Mouse (Mus musculus): ENCODE measurements around the gene Eci2.
"Not testable (repeated sequence)": the region's sequence is repeated elsewhere in the genome, so short reads cannot be mapped to it uniquely, and the experiment has no call there.

Gene Eci2

DNA sequence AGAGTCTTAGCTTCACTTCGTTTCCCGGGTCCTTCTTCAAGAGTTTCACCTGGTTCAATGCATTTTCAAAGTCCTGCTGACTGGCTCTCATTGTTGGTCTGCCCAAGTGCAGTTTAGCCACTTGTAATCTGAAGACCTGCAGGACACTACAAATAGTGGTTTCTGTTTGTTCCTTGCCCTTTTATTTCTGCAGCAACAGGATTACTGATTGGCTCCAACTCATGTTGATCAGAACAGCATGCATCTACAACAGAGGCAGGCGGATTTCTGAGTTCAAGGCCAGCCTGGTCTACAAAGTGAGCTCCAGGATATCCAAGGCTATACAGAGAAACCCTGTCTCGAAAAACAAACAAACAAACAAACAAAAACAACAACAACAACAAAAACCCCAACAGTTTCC, 33.8 kb downstream of the Eci2 start:
- in situ Hi-C loops (cut with MboI, MseI) = loop anchor here (10.0 kb wide), 1 partner anchor 118 kb away; the partner anchor contains the start of gene Prpf4b

DNA sequence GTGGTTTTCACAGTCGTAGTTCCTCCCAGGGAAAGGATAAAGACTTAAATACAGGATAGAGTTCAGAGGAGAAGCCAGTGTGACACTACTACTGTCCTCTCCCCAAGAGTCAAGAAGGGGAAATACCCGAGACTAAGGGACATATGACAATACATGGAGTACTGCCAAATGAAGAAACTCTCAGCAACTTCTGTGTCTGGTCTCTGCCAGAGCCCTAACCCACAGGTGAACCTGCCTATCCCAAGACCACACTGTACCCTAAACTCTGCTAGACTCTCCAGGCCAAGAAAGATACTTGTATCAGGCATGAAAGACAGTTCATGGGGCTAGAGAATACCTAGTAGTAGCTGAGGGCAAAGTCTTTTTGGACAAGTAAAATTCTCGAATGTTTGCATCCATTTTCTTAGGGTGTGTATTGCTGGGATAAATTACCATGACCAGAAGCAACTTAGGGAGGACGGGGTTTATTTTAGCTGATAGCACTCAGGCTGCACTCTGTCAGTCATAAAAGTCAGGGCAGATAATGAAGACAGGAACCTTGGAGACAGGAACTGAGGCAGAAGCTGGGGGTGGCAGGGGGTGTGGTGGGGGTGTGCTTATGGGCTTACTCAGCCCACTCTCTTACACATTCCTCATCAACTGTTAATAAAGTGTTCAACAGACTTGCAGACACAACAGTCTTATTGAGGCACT, 35.2 kb downstream of the Eci2 start:
- in situ Hi-C loops (cut with MboI, MseI) = loop anchor here (10.0 kb wide), 1 partner anchor 117 kb away; the partner anchor contains the start of gene Prpf4b

DNA sequence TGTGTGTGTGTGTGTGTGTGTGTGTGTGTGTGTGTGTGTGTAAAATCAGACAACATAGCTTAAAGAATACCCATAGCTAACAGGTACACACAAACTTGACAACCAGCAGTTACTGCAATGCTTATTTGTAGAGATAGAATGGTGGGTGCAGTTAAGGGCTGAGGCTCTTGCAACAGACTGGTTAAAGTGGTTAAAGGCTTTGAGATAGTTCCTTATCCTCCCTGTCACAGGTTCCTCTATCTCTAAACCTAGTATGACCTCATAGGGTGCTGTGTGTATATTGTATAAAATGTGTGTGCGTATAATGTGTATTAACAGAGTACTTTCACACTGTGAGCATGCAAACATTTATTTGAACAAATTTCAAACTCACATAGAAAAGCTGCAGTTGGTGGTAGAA, 43.4 kb downstream of the Eci2 start:
- in situ Hi-C loops (cut with MboI, MseI) = not testable (repeated sequence)

DNA sequence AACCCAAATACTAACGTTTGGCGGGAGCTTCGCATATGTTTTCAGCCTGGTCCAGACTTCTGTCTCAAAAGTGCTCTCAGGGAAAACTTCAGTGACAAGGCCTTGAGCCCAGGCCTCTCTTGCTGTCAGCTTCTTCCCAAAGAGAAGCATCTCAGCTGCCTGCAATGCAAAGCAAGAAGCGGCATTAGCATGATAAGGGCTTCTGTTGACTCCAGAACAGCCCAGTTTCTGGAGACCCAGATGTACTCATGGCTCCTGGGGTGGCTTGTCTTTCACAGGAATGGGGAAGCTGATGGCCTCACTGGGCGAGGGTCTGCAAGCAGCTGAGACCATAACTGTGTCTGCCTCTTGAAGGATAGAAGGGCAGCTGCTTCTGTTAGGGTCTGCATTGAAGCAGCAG, 48.3 kb downstream of the Eci2 start:
- in situ Hi-C loops (cut with MboI, MseI) = not testable (repeated sequence)

DNA sequence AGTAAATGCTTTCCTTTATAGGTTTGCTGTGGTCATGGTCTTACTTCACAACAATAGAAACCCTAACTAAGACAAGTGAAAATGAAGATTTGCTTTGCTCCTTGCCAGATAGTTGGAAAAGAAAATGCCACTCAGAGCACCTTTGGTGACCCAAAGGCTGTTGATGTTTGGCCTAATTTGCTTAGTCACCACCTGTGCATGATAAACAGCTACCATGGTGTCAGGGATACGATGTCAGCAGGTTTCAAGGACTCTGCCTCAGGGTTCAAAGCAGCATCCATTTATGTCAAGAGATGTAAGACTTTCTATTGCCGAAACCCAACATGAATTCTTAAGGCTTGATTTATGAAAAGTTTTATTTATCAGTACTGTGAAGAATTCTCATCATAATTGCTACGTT, 49.5 kb downstream of the Eci2 start:
- in situ Hi-C loops (cut with MboI, MseI) = no loop called here

DNA sequence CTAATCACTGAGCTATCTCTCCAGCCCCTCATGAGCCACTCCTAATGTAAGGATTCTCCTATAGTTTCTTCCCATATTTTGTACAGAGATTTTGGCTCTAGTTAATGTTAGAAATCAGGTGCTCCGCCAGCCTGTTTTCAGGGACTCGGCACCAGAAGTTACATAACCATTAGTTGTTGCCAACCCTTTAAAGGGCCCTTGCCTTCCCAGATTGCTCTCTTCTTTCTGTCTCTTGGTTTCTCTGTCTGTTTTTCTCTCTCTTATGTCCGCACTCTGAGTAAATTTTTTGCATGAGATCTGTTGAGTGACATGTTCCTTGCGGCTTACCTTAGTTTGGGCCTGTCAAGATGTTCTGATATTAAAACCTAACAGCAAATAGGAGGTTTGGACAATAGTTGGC, 50.8 kb downstream of the Eci2 start:
- in situ Hi-C loops (cut with MboI, MseI) = no loop called here

DNA sequence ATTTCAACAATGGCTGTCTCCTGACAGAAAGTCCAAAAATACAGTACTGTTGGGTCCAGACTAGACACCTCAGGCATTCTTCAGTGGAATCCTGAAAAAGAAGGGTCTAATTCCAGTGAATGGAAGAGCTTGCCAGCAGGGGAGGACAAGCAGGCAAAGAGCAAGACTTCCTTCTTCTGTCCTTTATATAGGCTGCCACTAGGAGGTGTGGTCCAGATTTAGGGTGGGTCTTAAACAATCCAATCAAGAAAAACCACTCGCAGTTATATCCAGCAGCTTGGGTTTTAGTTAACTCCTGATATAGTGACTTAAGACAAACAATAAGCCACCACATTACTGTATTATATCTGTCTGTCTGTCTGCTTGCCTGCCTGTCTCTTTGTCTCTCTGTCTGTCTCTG, 53.1 kb downstream of the Eci2 start:
- in situ Hi-C loops (cut with MboI, MseI) = no loop called here

DNA sequence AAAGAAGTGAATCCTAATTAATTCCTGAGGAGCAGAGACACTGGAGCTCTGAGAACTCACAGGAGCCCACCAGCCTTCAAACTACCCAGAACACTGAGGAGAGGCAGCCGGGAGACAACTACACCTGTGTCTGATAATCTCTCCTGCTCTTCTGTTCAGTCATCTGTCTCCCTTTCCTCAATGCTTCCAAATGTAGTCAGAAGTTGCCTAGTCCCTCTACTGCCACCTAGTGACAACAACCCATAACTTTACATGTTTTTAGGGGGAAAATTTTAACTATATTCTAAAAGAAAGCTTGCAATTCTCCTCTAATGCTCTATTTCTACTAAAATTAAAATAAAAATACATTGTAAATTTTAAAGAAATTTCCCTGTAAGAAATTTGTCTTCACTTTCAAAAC, 53.7 kb downstream of the Eci2 start:
- in situ Hi-C loops (cut with MboI, MseI) = no loop called here

DNA sequence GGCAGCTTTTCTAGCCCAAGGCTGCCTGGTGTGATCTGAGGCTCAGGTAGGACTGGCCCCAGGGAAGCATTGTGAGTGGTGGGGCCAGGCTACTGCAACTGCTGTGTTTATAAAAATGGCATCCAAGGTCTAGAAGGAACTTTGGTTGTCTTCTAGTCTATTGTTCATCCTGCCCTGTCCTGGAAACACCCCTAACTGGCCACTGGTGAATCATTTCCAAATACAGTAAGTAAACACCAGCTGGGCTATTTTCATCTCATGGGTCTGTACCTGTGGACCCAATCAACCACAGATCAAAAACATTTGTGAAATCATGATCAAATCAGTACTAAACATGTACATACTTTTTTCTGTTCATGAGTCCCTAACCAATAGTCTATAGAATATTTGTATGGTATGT, 54.4 kb downstream of the Eci2 start:
- in situ Hi-C loops (cut with MboI, MseI) = not testable (repeated sequence)

DNA sequence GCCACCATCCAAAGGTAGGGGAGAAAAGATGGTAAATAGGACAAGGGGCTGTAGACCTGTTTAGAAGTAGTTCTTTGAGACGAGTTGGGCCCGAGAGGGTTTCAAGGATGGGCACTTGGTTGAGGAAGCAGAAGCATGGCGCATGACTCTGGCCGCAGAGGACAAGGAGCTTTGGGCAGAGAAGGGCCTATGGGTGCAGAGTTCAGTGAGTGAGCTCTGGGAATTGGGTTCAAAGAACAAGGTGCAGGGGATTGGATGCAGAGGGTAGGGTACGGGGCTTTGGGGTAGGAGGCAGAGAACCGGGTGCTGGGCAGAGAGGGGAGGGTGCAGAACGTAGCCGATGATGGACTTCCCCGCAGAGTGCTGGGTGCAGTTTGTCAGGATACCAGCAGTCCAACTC, 61.2 kb downstream of the Eci2 start:
- in situ Hi-C loops (cut with MboI, MseI) = loop anchor here (10.0 kb wide), 1 partner anchor 511 kb away; no protein-coding TSS in a partner anchor

DNA sequence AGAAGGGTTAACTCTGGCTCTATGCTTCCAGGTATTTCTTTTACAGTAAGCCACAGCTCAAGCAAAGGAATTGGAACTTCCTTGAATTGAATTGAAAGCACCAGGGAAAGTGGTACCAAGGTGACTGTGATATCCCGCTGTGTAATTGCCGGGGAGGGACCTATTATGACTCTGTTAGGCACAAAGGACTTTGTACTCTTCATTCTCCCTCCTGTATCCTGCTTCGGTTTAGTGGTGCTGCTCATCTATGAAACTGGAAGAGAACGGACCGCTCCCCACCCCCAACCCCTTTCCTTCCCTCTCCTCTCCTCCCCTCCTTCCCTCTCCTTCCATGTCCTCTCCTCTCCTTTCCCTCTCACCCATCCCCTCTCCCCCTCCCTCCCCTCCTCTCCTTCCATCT, 62.0 kb downstream of the Eci2 start:
- in situ Hi-C loops (cut with MboI, MseI) = loop anchor here (10.0 kb wide), 1 partner anchor 510 kb away; no protein-coding TSS in a partner anchor

DNA sequence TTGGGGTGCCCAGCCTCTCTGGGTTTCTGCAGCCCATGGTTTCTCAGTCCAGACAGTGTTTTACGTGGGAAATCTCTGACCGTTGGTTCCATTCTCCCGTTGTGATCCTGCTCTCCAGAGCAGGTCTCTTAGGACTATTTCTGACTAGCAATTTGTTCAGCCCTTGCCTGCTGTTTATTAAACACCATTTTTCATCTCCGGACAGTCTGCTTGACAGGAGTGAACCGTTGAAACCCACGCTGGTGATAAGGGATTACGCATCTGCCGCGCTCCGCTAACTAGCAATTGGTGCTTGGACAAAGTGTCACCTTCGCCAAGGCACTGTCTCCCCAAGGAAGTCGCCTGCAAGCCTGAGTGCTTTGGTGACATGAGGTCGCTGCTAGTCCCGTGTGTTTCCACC, 62.5 kb downstream of the Eci2 start:
- in situ Hi-C loops (cut with MboI, MseI) = loop anchor here (10.0 kb wide), 1 partner anchor 510 kb away; no protein-coding TSS in a partner anchor

DNA sequence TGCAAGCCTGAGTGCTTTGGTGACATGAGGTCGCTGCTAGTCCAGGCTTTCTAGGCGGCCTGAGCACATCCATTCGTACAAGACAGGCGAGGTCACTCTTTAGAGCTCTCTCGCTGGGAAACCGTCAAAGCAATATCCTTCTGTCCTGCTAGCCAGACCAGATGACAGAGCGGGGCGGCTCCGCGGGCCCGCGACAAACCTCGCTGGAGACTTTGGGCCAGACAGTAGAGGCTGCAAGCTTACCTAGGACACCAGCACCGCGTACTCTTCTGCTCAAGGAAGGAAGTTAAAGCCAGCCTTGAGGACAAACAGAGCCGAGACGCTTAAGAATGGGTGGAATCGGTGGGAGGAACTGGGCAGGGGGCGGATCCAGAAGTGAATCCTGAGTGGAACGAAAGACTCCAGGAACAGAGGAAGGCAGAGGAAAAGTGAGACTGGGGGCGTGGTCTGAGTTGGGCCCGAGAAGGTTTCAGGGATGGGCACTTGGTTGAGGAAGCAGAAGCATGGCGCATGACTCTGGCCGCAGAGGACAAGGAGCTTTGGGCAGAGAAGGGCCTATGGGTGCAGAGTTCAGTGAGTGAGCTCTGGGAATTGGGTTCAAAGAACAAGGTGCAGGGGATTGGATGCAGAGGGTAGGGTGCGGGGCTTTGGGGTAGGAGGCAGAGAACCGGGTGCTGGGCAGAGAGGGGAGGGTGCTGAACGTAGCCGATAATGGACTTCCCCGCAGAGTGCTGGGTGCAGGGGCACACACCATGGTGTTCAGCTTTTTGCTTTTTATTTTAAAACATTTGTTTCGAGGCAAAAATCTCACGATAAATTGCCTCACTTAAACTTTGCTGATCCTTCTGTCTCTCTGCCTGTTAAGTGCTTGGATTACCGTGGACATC, 63.1 kb downstream of the Eci2 start, which contains the start of gene Eci3:
Gene Eci3 (minus strand): TSS at position 300 of the 887 bp plus-strand sequence.
- in situ Hi-C loops (cut with MboI, MseI) = loop anchor here (10.0 kb wide), 1 partner anchor 509 kb away; no protein-coding TSS in a partner anchor

DNA sequence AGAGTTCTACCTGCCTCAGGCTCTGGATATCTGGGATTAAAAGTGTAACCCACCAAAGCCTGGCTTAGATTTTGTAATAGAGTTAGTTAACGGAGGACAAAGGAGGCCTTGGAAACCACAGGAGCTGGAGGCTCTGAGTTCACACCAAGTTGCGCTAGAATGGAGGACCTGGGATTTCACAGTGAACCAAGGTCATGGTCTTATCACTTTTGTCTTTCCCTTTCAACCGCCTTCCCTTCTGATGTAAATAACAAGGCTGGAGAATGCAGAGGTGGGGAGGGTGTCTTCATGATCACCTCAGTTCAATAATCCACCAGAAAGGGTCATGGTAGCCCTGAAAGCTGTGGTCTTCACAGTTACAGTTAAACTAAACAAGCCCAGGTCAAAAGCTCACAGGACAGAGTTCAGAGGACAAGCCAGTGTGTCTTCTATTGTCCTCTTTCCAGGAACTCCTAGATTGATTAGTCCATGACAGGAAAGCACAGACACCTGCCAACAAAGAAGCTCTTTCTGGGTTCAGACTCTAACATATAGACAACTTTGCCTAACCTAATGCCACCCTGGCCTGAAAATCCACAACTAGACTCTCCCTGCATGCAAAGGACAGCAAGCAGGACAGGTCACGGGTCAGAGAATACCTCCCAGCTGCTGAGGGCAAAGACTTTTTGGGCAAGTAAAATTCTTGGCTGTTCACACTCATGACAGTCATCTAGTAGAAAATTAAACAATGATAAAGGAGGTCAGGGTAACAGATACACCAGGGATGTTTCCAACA, 65.7 kb downstream of the Eci2 start:
- in situ Hi-C loops (cut with MboI, MseI) = loop anchor here (10.0 kb wide), 1 partner anchor 506 kb away; no protein-coding TSS in a partner anchor

DNA sequence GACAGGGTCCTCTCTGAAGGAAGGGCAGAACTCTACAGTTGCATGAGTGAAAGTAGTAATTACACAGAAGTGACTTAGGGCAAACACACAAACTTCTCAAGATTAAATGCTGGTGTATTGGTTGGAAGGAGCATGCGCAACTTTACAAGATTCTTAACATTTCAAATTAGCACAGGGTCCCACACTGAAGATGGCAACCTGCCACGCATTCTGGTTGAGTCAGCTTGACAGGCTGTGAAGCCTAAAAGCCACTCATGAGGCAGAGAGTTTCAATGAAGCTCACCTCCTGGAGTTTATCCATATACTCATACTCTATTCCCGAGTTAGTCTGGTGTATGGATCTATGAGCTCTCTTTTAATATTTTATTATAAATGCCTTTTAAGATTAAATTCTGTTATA, 68.7 kb downstream of the Eci2 start:
- in situ Hi-C loops (cut with MboI, MseI) = not testable (repeated sequence)

DNA sequence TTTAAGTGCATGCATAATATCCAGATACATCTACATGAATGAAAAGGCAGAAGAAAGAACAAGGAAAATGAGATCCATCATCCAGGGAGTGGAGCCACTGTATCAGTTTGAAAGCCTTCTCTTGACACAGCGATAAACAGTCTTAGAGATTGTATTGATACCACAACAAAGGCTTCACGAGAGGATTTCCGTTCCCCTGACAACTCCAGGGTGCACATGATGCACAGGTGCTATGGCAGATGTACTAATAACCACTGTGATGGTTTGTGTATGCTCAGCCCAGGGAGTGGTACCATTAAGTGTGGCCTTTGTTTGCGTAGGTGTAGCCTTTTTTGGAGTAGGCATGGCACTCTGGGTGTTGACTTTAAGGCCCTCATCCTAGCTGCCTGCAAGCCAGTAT, 70.0 kb downstream of the Eci2 start:
- in situ Hi-C loops (cut with MboI, MseI) = no loop called here

DNA sequence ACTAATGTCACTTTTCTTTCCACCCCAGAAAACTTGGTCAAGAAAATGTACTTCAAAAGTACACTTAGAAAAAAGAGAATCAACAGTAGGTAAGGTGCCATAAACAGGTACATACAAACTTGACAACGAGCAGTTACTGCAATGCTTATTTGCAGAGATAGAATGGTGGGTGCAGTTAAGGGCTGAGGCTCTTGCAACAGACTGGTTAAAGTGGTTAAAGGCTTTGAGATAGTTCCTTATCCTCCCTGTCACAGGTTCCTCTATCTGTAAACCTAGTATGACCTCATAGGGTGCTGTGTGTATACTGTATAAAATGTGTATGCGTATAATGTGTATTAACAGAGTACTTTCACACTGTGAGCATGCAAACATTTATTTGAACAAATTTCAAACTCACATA, 75.5 kb downstream of the Eci2 start:
- in situ Hi-C loops (cut with MboI, MseI) = not testable (repeated sequence)

DNA sequence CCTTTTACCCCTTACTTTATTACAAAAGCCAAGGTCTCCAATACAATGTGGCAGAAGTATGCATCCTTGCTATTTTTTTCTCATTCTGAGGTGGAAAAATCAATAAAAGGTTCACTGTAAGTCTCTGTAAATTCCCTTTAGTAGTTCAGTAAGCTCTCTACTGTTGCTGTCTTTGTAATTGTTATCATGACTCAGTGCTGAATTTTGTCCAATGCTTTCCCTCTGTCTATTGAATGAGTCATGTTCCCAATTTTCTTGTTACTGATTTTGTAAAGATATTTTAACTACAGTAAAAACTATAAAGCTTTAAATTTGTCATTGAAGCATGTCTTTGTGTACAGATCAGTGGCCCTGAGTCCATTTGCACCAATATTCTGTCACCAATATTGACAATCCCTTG, 84.5 kb downstream of the Eci2 start:
- in situ Hi-C loops (cut with MboI, MseI) = no loop called here

DNA sequence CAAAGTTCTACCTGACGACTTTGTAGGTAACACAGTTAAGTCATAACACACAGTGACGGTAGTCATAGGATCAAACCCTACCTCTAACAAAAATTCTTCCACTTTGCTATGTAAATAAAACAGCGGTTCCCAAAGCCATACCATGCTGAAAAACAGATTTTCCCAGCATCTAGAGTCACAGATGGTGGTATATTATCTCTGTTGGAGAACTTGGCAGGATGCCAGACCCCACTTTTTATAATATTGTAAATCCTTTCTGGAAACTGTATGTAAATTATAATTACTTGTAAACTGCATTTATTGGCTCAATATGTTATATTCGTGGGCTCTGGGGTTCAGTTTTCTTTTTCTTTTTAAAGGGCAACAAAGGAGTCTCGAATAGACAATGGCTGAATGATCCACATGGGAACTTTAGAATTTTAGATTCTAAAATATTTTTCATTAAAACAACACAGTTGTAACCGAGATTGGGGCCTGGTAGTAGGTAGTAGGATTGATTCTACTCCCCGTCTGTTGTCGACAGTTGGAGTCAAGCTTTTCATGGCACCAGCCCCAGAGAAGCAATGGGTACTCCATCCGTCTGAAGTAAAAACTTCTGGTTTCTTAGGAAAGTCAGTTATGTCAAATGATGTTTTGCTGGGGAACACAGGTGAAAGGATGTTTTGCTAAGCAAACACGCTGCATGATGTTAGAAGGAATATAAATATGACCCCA, 91.8 kb downstream of the Eci2 start:
- in situ Hi-C loops (cut with MboI, MseI) = no loop called here

Data from regulatory T cell (primary cell).